8 mouse cellular contexts compared by ENCODE assay signal in the genomic region with DNA sequence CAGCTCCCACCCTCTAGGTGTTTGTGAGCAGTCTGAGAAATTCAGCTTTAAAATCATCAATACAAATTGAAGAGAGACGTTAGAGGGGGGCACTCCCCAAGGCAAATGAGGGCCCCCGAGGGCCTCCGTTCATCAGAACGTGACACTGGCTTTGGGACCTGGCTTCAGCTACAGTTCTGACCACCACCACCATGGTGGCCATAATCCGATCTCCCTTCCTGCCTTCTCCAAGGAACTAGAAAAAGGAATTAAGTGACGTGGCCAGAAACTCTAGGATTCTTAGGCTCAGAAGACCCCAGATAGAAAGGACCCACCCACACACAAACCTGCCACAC. TPM values are rescaled to one million over a fixed set of nuclear protein-coding genes. Genes with fewer than 3 reads are reported as not detected.
DNase-seq lines count a peak whose midpoint lies in the region; ATAC-seq and TF ChIP-seq lines count a peak whose summit lies in the region.

No protein-coding gene starts in this region.

- peak in 1 of 2 experiments; percentile 44 for DNase-seq in heart, adult 2 months
- no peak for DNase-seq in heart, postnatal 25 days (ENCODE audit: low spot score)
- DNase-seq in CH12.LX (ENCODE audit: extremely low read depth): no peak
- no peak for DNase-seq in frontal cortex, postnatal 14 days (ENCODE audit: low spot score in 2 of 2)
- no peak for DNase-seq in urinary bladder, adult 2 months (ENCODE audit: low spot score)
- DNase-seq in adipocyte (ENCODE audit: low spot score): no peak

- intact Hi-C loops in heart, adult 2 months (cut with DNase I): loop anchor here (1.0 kb wide), 1 partner anchor 10 kb away; no protein-coding TSS in a partner anchor
- intact Hi-C loops in heart, postnatal 25 days (cut with DNase I): loop anchor here (2.0 kb wide), 1 partner anchor 31 kb away; a partner anchor contains a TSS

- peak overlapping the region; percentile 92 for H3K4me2 ChIP-seq in CH12.LX (ENCODE audit: insufficient read depth, low read depth, poor library complexity, severe bottlenecking)
- peak overlapping the region; percentile 84 for H3K4me2 ChIP-seq in forebrain, embryonic 15.5 days (replicated peaks)
- peak overlapping the region; percentile 64 for H3K4me2 ChIP-seq in liver, embryonic 15.5 days

- peak overlapping the region; percentile 85 for H3K9ac ChIP-seq in heart, adult 2 months (ENCODE audit: low read depth, low read length)
- peak overlapping the region; percentile 35 for H3K9ac ChIP-seq in CH12.LX (ENCODE audit: insufficient read depth, low read depth)
- H3K9ac ChIP-seq in forebrain, embryonic 15.5 days (replicated peaks): peak overlapping the region; percentile 96
- H3K9ac ChIP-seq in liver, embryonic 15.5 days: no peak overlapping the region

- H3K79me2 ChIP-seq in heart, adult 2 months (replicated peaks; ENCODE audit: control insufficient read depth, insufficient read depth, low read length): no peaks in the 10 kb centered on the region
- H3K79me2 ChIP-seq in CH12.LX (replicated peaks; ENCODE audit: control insufficient read depth, extremely low read depth, insufficient read depth, poor library complexity, severe bottlenecking): 0 out of 2 replicates have a peak, but pooled peaks cover 3% of the 10 kb centered on the region

- no peak for ATAC-seq in forebrain, embryonic 15.5 days (replicated peaks)
- ATAC-seq in liver, embryonic 15.5 days (ENCODE audit: insufficient read depth): no peak

- H3K36me3 ChIP-seq in heart, adult 2 months (ENCODE audit: control insufficient read depth, insufficient read depth, low read length): no peaks in the 10 kb centered on the region
- peaks cover 2 to 30% of the 10 kb centered on the region in 2 experiments for H3K36me3 ChIP-seq in CH12.LX (replicated peaks in 1 of 2; ENCODE audit: control insufficient read depth in 1 of 2, insufficient read depth in 1 of 2, low read length in 1 of 2)
- H3K36me3 ChIP-seq in forebrain, embryonic 15.5 days: no peaks in the 10 kb centered on the region
- no peaks in the 10 kb centered on the region for H3K36me3 ChIP-seq in liver, embryonic 15.5 days (replicated peaks)

- dilution Hi-C loops in CH12.LX (cut with MboI; ENCODE audit: extremely low pct_ligation_motif_present, extremely low pct_unique_long_range_greater_than_20kb, low sequenced_read_pairs): no loop called here

- peaks cover 25% of the 10 kb centered on the region for H3K4me1 ChIP-seq in heart, adult 2 months (ENCODE audit: control insufficient read depth, insufficient read depth, low read length)
- H3K4me1 ChIP-seq in CH12.LX (ENCODE audit: control insufficient read depth in 1 of 2, insufficient read depth in 2 of 2): peaks cover 22 to 49% of the 10 kb centered on the region in 2 experiments
- H3K4me1 ChIP-seq in forebrain, embryonic 15.5 days: peaks cover 90% of the 10 kb centered on the region
- peaks cover 59% of the 10 kb centered on the region for H3K4me1 ChIP-seq in liver, embryonic 15.5 days (replicated peaks)

- no peak for TF ChIP-seq EP300 in heart, adult 2 months (IDR thresholded peaks at IDR 0.05; ENCODE audit: insufficient read depth, low read depth, low read length)
- TF ChIP-seq EP300 in CH12.LX (IDR thresholded peaks at IDR 0.05; ENCODE audit: low read length): no peak

- no peak for TF ChIP-seq CTCF in heart, adult 2 months (IDR thresholded peaks at IDR 0.05)
- TF ChIP-seq CTCF in CH12.LX (conservative IDR thresholded peaks at IDR 0.05 in 1 of 2, IDR thresholded peaks at IDR 0.05 in 1 of 2; ENCODE audit: low read depth in 2 of 2, low read length in 2 of 2): no peak

- in situ Hi-C loops in CH12.LX (cut with MboI; ENCODE audit: low pct_ligation_motif_present, low pct_unique_long_range_greater_than_20kb, low sequenced_read_pairs): no loop called here

- WGBS in heart, adult 2 months: 12% methylated on average over 6 of the region's 6 CpGs
- WGBS in forebrain, embryonic 15.5 days: 2% methylated on average over 6 of the region's 6 CpGs
- 12% methylated on average over 6 of the region's 6 CpGs for WGBS in liver, embryonic 15.5 days (ENCODE audit: insufficient replicate concordance)

- H3K9me3 ChIP-seq in CH12.LX (replicated peaks; ENCODE audit: low read length): peaks cover 8% of the 10 kb centered on the region
- H3K9me3 ChIP-seq in forebrain, embryonic 15.5 days: no peaks in the 10 kb centered on the region
- H3K9me3 ChIP-seq in liver, embryonic 15.5 days (replicated peaks): no peaks in the 10 kb centered on the region

- H3K4me3 ChIP-seq in heart, adult 2 months: peak overlapping the region; percentile 79
- H3K4me3 ChIP-seq in CH12.LX (replicated peaks in 1 of 3; ENCODE audit: low read depth in 2 of 3, low read length in 2 of 3, poor library complexity in 1 of 3): peak overlapping the region in 2 of 3 experiments; percentile 45 to 77
- H3K4me3 ChIP-seq in forebrain, embryonic 15.5 days: peak overlapping the region; percentile 93
- H3K4me3 ChIP-seq in liver, embryonic 15.5 days (replicated peaks): peak overlapping the region; percentile 59

- H3K27me3 ChIP-seq in heart, adult 2 months (ENCODE audit: control insufficient read depth, insufficient read depth, low read length): no peaks in the 10 kb centered on the region
- no peaks in the 10 kb centered on the region for H3K27me3 ChIP-seq in CH12.LX (replicated peaks)
- no peaks in the 10 kb centered on the region for H3K27me3 ChIP-seq in forebrain, embryonic 15.5 days
- peaks cover 88% of the 10 kb centered on the region for H3K27me3 ChIP-seq in liver, embryonic 15.5 days

- TF ChIP-seq RAD21 in CH12.LX (IDR thresholded peaks at IDR 0.05; ENCODE audit: low read depth, low read length): no peak

- no peak for TF ChIP-seq POLR2A in heart, adult 2 months (IDR thresholded peaks at IDR 0.05; ENCODE audit: insufficient read depth, low read depth, low read length)
- TF ChIP-seq POLR2A in CH12.LX (IDR thresholded peaks at IDR 0.05; ENCODE audit: low read depth, low read length): no peak

- peak overlapping the region; percentile 85 for H3K27ac ChIP-seq in heart, adult 2 months
- no peak overlapping the region; the same call in 1 of the 2 replicates for H3K27ac ChIP-seq in CH12.LX (ENCODE audit: insufficient read depth, low read depth)
- peak overlapping the region; percentile 94 for H3K27ac ChIP-seq in forebrain, embryonic 15.5 days (replicated peaks)
- H3K27ac ChIP-seq in liver, embryonic 15.5 days (replicated peaks): peak overlapping the region; percentile 83

TF ChIP-seq in CH12.LX, 34 proteins besides CTCF, POLR2A, EP300 and RAD21 (continues in another document):
- TF ChIP-seq IRF4 (IDR thresholded peaks at IDR 0.05; ENCODE audit: low read depth, low read length) (no peak), MAX (IDR thresholded peaks at IDR 0.05; ENCODE audit: low read length) (no peak), PAX5 (IDR thresholded peaks at IDR 0.05; ENCODE audit: low read length) (no peak)

RNA-seq across cellular contexts. Expression of a gene that starts 1.0 kb away (rescaled TPM):
- total RNA-seq in heart, adult 2 months (2021): 10 to 100 TPM; 75.7 to 93.5 TPM
- 92.3 and 121 TPM in 2 replicates for polyA plus RNA-seq in heart, adult 2 months (2012; rRNA removed)
- total RNA-seq in heart, postnatal 25 days (2021): 10 to 100 TPM; 81.5 to 86.1 TPM
- total RNA-seq in CH12.LX (2012; rRNA removed) (40.1 and 51.5 TPM in 2 replicates), CH12.LX (2014; rRNA removed) (2.7 and 2.9 TPM in 2 replicates)
- polyA plus RNA-seq in CH12.LX (2012; ENCODE audit: insufficient read length, low read depth): 4.3 and 4.5 TPM in 2 replicates
- polyA plus RNA-seq in forebrain, embryonic 15.5 days (2015; fragmentation: Nextera tagmentation; extraction: Ambion mirVana): 113 and 118 TPM in 2 replicates
- polyA plus RNA-seq in liver, embryonic 15.5 days (2015; fragmentation: Nextera tagmentation; extraction: Ambion mirVana): 22.3 and 30.1 TPM in 2 replicates
- 171 and 187 TPM in 2 replicates for polyA plus RNA-seq in urinary bladder, adult 2 months (2012; rRNA removed)

RNA-seq across cellular contexts. Expression of a gene that starts 16.7 kb away (rescaled TPM):
- 1 to 10 TPM; 8.4 to 9.1 TPM for total RNA-seq in heart, adult 2 months (2021)
- polyA plus RNA-seq in heart, adult 2 months (2012; rRNA removed): 24.0 and 27.7 TPM in 2 replicates
- 1 to 10 TPM; 8.4 to 8.7 TPM for total RNA-seq in heart, postnatal 25 days (2021)
- total RNA-seq in CH12.LX (2012; rRNA removed) (6.6 and 9.0 TPM in 2 replicates), CH12.LX (2014; rRNA removed) (4.1 and 4.5 TPM in 2 replicates)
- 8.8 and 9.1 TPM in 2 replicates for polyA plus RNA-seq in CH12.LX (2012; ENCODE audit: insufficient read length, low read depth)
- polyA plus RNA-seq in forebrain, embryonic 15.5 days (2015; fragmentation: Nextera tagmentation; extraction: Ambion mirVana): 58.5 and 62.2 TPM in 2 replicates
- polyA plus RNA-seq in liver, embryonic 15.5 days (2015; fragmentation: Nextera tagmentation; extraction: Ambion mirVana): 3.3 and 3.5 TPM in 2 replicates
- polyA plus RNA-seq in urinary bladder, adult 2 months (2012; rRNA removed): 16.0 and 23.8 TPM in 2 replicates

RNA-seq across cellular contexts. Expression of a gene that starts 30.2 kb away (rescaled TPM):
- total RNA-seq in heart, adult 2 months (2021): 1 to 10 TPM; 1.9 to 2.0 TPM
- polyA plus RNA-seq in heart, adult 2 months (2012; rRNA removed): 4.7 and 5.2 TPM in 2 replicates
- total RNA-seq in heart, postnatal 25 days (2021): 1 to 10 TPM; 1.4 to 2.1 TPM
- 7.4 and 11.4 TPM in 2 replicates for total RNA-seq in CH12.LX (2012; rRNA removed)
- 3.5 and 3.9 TPM in 2 replicates for total RNA-seq in CH12.LX (2014; rRNA removed)
- polyA plus RNA-seq in CH12.LX (2012; ENCODE audit: insufficient read length, low read depth): 5.2 and 5.3 TPM in 2 replicates
- 42.8 and 42.9 TPM in 2 replicates for polyA plus RNA-seq in forebrain, embryonic 15.5 days (2015; fragmentation: Nextera tagmentation; extraction: Ambion mirVana)
- 0.44 and 0.68 TPM in 2 replicates for polyA plus RNA-seq in liver, embryonic 15.5 days (2015; fragmentation: Nextera tagmentation; extraction: Ambion mirVana)
- 6.6 and 7.5 TPM in 2 replicates for polyA plus RNA-seq in urinary bladder, adult 2 months (2012; rRNA removed)

RNA-seq across cellular contexts. Expression of a gene that starts 31.8 kb away (rescaled TPM):
- 10 to 100 TPM; 66.7 to 79.0 TPM for total RNA-seq in heart, adult 2 months (2021)
- polyA plus RNA-seq in heart, adult 2 months (2012; rRNA removed): 73.2 and 107 TPM in 2 replicates
- total RNA-seq in heart, postnatal 25 days (2021): 10 to 100 TPM; 63.4 to 65.0 TPM
- total RNA-seq in CH12.LX (2012; rRNA removed) (10.0 and 14.7 TPM in 2 replicates), CH12.LX (2014; rRNA removed) (5.8 and 8.7 TPM in 2 replicates)
- polyA plus RNA-seq in CH12.LX (2012; ENCODE audit: insufficient read length, low read depth): 6.8 and 10.3 TPM in 2 replicates
- 79.8 and 83.6 TPM in 2 replicates for polyA plus RNA-seq in forebrain, embryonic 15.5 days (2015; fragmentation: Nextera tagmentation; extraction: Ambion mirVana)
- 14.9 and 16.3 TPM in 2 replicates for polyA plus RNA-seq in liver, embryonic 15.5 days (2015; fragmentation: Nextera tagmentation; extraction: Ambion mirVana)
- polyA plus RNA-seq in urinary bladder, adult 2 months (2012; rRNA removed): 29.1 and 41.4 TPM in 2 replicates

RNA-seq across cellular contexts. Expression of a gene that starts 39.1 kb away (rescaled TPM):
- total RNA-seq in heart, adult 2 months (2021): 10 to 100 TPM; 20.7 to 21.1 TPM
- 30.5 and 43.2 TPM in 2 replicates for polyA plus RNA-seq in heart, adult 2 months (2012; rRNA removed)
- total RNA-seq in heart, postnatal 25 days (2021): 10 to 100 TPM; 20.1 to 22.3 TPM
- total RNA-seq in CH12.LX (2012; rRNA removed) (0.17 and 0.21 TPM in 2 replicates), CH12.LX (2014; rRNA removed) (not detected in 2 replicates)
- polyA plus RNA-seq in CH12.LX (2012; ENCODE audit: insufficient read length, low read depth): 0.14 TPM in 1 of 2 replicates, not detected in the other
- 5.5 and 5.8 TPM in 2 replicates for polyA plus RNA-seq in forebrain, embryonic 15.5 days (2015; fragmentation: Nextera tagmentation; extraction: Ambion mirVana)
- polyA plus RNA-seq in liver, embryonic 15.5 days (2015; fragmentation: Nextera tagmentation; extraction: Ambion mirVana): 1.4 and 1.5 TPM in 2 replicates
- 44.5 and 49.8 TPM in 2 replicates for polyA plus RNA-seq in urinary bladder, adult 2 months (2012; rRNA removed)
